27 mouse cellular contexts compared by ENCODE assay signal in genomic region chr1:39961113-39961512, GRCm38 (mm10).
DNase-seq lines count a peak whose midpoint lies in the region; ATAC-seq lines count a peak whose summit lies in the region.
"Had no signal": no experiment of that assay in that cellular context is flagged by ENCODE, and none has a peak within 500 bp of the region (broad histone marks: within the 10 kb centered on the region; RNA-seq: fewer than 3 reads in every experiment).

No protein-coding gene starts in this region.

- H3K9ac ChIP-seq in embryonic facial prominence, embryonic 15.5 days, result no peak overlapping the region
- H3K9ac ChIP-seq: forebrain, postnatal 0 days; heart, embryonic 13.5 days; hindbrain, embryonic 14.5 days; intestine, embryonic 15.5 days had no signal

- H3K27ac ChIP-seq in embryonic facial prominence, embryonic 15.5 days (replicated peaks), result peak overlapping the region; percentile 24; the same call in 1 of the 2 replicates
- no peak overlapping the region for H3K27ac ChIP-seq in embryonic facial prominence, embryonic 10.5 days (replicated peaks)
- H3K27ac ChIP-seq: gastrocnemius, adult 2 months; heart, embryonic 10.5 days; heart, embryonic 13.5 days; hindbrain, embryonic 14.5 days; hindbrain, postnatal 0 days; intestine, embryonic 15.5 days had no signal

- WGBS in embryonic facial prominence, embryonic 15.5 days, result 78% methylated on average over 6 of the region's 6 CpGs
- WGBS in embryonic facial prominence, embryonic 10.5 days, result 91% methylated on average over 6 of the region's 6 CpGs

- no peak for ATAC-seq in embryonic facial prominence, embryonic 15.5 days (ENCODE audit: insufficient number of reproducible peaks, low FRiP score, low TSS enrichment, low read depth)
- peak; percentile 14 for ATAC-seq in activated CD4-positive, CD25-positive, alpha-beta regulatory T cell, adult 4 months
- peak; percentile 21 for ATAC-seq in megakaryocyte progenitor cell, adult 5-6 weeks (replicated peaks; ENCODE audit: poor library complexity)
- ATAC-seq: forebrain, embryonic 14.5 days; forebrain, postnatal 0 days; intestine, embryonic 15.5 days had no signal

- no peak for DNase-seq in embryonic facial prominence, embryonic 10.5 days (ENCODE audit: low spot score)
- DNase-seq in induced T-regulatory cell, adult 2 months (ENCODE audit: low read depth), result peak; percentile 60
- DNase-seq in thymus, postnatal 36 days, result no peak
- DNase-seq in lung, postnatal 14 days, result no peak
- DNase-seq in thymus, postnatal 14 days, result no peak
- DNase-seq: adrenal gland, postnatal 10 days; adrenal gland, postnatal 36 days; cerebellum, adult 11 months; cerebellum, adult 2 months; cerebellum, postnatal 10 days; cerebellum, postnatal 36 days; embryo, embryonic 11 days; forebrain, postnatal 0 days; gastrocnemius, adult 2 months; gastrocnemius, postnatal 14 days; heart, adult 18-20 months; heart, postnatal 14 days; heart, postnatal 4 days had no signal

- H3K36me3 ChIP-seq in embryonic facial prominence, embryonic 15.5 days, result 0 out of 2 replicates have a peak, but pooled peaks cover 4% of the 10 kb centered on the region
- peaks cover 40% of the 10 kb centered on the region for H3K36me3 ChIP-seq in embryonic facial prominence, embryonic 10.5 days (replicated peaks)
- H3K36me3 ChIP-seq: intestine, embryonic 15.5 days had no signal

- H3K4me1 ChIP-seq in embryonic facial prominence, embryonic 15.5 days, result peaks cover 83% of the 10 kb centered on the region
- peaks cover 86% of the 10 kb centered on the region for H3K4me1 ChIP-seq in embryonic facial prominence, embryonic 10.5 days

- H3K4me3 ChIP-seq in embryonic facial prominence, embryonic 15.5 days (replicated peaks), result no peak overlapping the region
- H3K4me3 ChIP-seq in embryonic facial prominence, embryonic 10.5 days, result no peak overlapping the region
- H3K4me3 ChIP-seq: gastrocnemius, adult 2 months; heart, embryonic 10.5 days; heart, embryonic 13.5 days; intestine, embryonic 15.5 days had no signal

- H3K9me3 ChIP-seq in embryonic facial prominence, embryonic 15.5 days (replicated peaks), result no peaks in the 10 kb centered on the region
- H3K9me3 ChIP-seq in embryonic facial prominence, embryonic 10.5 days, result no peaks in the 10 kb centered on the region
- H3K9me3 ChIP-seq: heart, embryonic 10.5 days; heart, embryonic 13.5 days; intestine, embryonic 15.5 days had no signal

- H3K4me2 ChIP-seq in embryonic facial prominence, embryonic 15.5 days (replicated peaks), result no peak overlapping the region
- H3K4me2 ChIP-seq: heart, embryonic 13.5 days; hindbrain, embryonic 14.5 days; intestine, embryonic 15.5 days had no signal

- no peaks in the 10 kb centered on the region for H3K27me3 ChIP-seq in embryonic facial prominence, embryonic 15.5 days
- H3K27me3 ChIP-seq in embryonic facial prominence, embryonic 10.5 days (replicated peaks; ENCODE audit: low read depth, poor library complexity, severe bottlenecking), result no peaks in the 10 kb centered on the region
- H3K27me3 ChIP-seq: heart, embryonic 13.5 days; intestine, embryonic 15.5 days had no signal
